Mouse (Mus musculus) mouse trophoblast stem cell (cell line): ENCODE measurements around the gene Nup93.

Experiments used
- in situ Hi-C, 2 experiments: fragments of 300-500 bp; cut with MseI, MboI; formaldehyde crosslinking; loops; 2 replicates in 1 of 2; 3 replicates in 1 of 2; pipeline ENCODE4 v1.15.1; 2025

Nup93 gene

GRCm38 (mm10) chr8:94314069-94314468 lies 99.7 kb downstream of the Nup93 start:
- in situ Hi-C loops = no loop called here

- in situ Hi-C loops = no loop called here
Observed at GRCm38 (mm10) chr8:94317249-94317648, 102.9 kb downstream of the Nup93 start.

- in situ Hi-C loops = no loop called here
Observed at GRCm38 (mm10) chr8:94317691-94318090, 103.3 kb downstream of the Nup93 start.

GRCm38 (mm10) chr8:94320036-94320435 lies 105.7 kb downstream of the Nup93 start:
- in situ Hi-C loops = no loop called here

- in situ Hi-C loops = no loop called here
Observed at GRCm38 (mm10) chr8:94322083-94322482, 107.7 kb downstream of the Nup93 start.

- in situ Hi-C loops = no loop called here
Observed at GRCm38 (mm10) chr8:94323041-94323440, 108.7 kb downstream of the Nup93 start.

- in situ Hi-C loops = no loop called here
Observed at GRCm38 (mm10) chr8:94324071-94324470, 109.7 kb downstream of the Nup93 start.

GRCm38 (mm10) chr8:94326016-94326415 lies 111.7 kb downstream of the Nup93 start:
- in situ Hi-C loops = loop anchor here in 1 of 2 experiments (5.0 kb wide), 1 partner anchor 76 kb away; no protein-coding TSS in a partner anchor

GRCm38 (mm10) chr8:94328932-94329728 lies 114.8 kb downstream of the Nup93 start, which contains the start of gene Slc12a3:
Slc12a3 (plus strand) TSS chr8:94329201.
- in situ Hi-C loops = loop anchor here in 1 of 2 experiments (5.0 kb wide), 1 partner anchor 73 kb away; no protein-coding TSS in a partner anchor

GRCm38 (mm10) chr8:94330733-94331132 lies 116.4 kb downstream of the Nup93 start:
- in situ Hi-C loops = loop anchor here in 1 of 2 experiments (10.0 kb wide), 1 partner anchor 154 kb away; no protein-coding TSS in a partner anchor

- in situ Hi-C loops = loop anchor here in 1 of 2 experiments (10.0 kb wide), 1 partner anchor 151 kb away; no protein-coding TSS in a partner anchor
Observed at GRCm38 (mm10) chr8:94333345-94333744, 119.0 kb downstream of the Nup93 start.

GRCm38 (mm10) chr8:94337559-94337958 lies 123.2 kb downstream of the Nup93 start:
- in situ Hi-C loops = loop anchor here in 1 of 2 experiments (10.0 kb wide), 1 partner anchor 147 kb away; no protein-coding TSS in a partner anchor

- in situ Hi-C loops = loop anchor here in 1 of 2 experiments (10.0 kb wide), 1 partner anchor 144 kb away; no protein-coding TSS in a partner anchor
Observed at GRCm38 (mm10) chr8:94340796-94341195, 126.4 kb downstream of the Nup93 start.

GRCm38 (mm10) chr8:94342691-94343090 lies 128.3 kb downstream of the Nup93 start:
- in situ Hi-C loops = loop anchor here in 1 of 2 experiments (10.0 kb wide), 1 partner anchor 142 kb away; no protein-coding TSS in a partner anchor

GRCm38 (mm10) chr8:94343290-94343689 lies 128.9 kb downstream of the Nup93 start:
- in situ Hi-C loops = loop anchor here in 1 of 2 experiments (10.0 kb wide), 1 partner anchor 142 kb away; no protein-coding TSS in a partner anchor

- in situ Hi-C loops = loop anchor here in 1 of 2 experiments (10.0 kb wide), 1 partner anchor 141 kb away; no protein-coding TSS in a partner anchor
Observed at GRCm38 (mm10) chr8:94343778-94344320, 129.5 kb downstream of the Nup93 start.

- in situ Hi-C loops = loop anchor here in 1 of 2 experiments (10.0 kb wide), 1 partner anchor 139 kb away; no protein-coding TSS in a partner anchor
Observed at GRCm38 (mm10) chr8:94345657-94346056, 131.3 kb downstream of the Nup93 start.

- in situ Hi-C loops = loop anchor here in 1 of 2 experiments (10.0 kb wide), 1 partner anchor 139 kb away; no protein-coding TSS in a partner anchor
Observed at GRCm38 (mm10) chr8:94346264-94346663, 131.9 kb downstream of the Nup93 start.

- in situ Hi-C loops = loop anchor here in 1 of 2 experiments (10.0 kb wide), 1 partner anchor 136 kb away; no protein-coding TSS in a partner anchor
Observed at GRCm38 (mm10) chr8:94348425-94348824, 134.1 kb downstream of the Nup93 start.

- in situ Hi-C loops = no loop called here
Observed at GRCm38 (mm10) chr8:94354069-94354531, 139.7 kb downstream of the Nup93 start.

GRCm38 (mm10) chr8:94354571-94354970 lies 140.2 kb downstream of the Nup93 start:
- in situ Hi-C loops = no loop called here

GRCm38 (mm10) chr8:94357220-94357619 lies 142.9 kb downstream of the Nup93 start:
- in situ Hi-C loops = no loop called here
